Mouse (Mus musculus) T-helper 1 cell (primary cell): ENCODE data around the gene Psmb3.

Source experiments
- in situ Hi-C: fragments of 300-600 bp; cut with MboI, MseI; formaldehyde crosslinking; loops from one replicate; pipeline ENCODE4 v1.15.1; 2025; ENCODE audit warnings: high pct_unique_total_duplicates

Psmb3 gene

GRCm38 (mm10) chr11:97666794-97667193 lies 36.4 kb upstream of the Psmb3 start:
- in situ Hi-C loops, result no loop called here

- in situ Hi-C loops, result no loop called here
These were observed 35.0 kb upstream of the Psmb3 start for GRCm38 (mm10) chr11:97668160-97668559.

- in situ Hi-C loops, result no loop called here
These were observed 33.9 kb upstream of the Psmb3 start for GRCm38 (mm10) chr11:97669268-97669667.

GRCm38 (mm10) chr11:97669829-97670228 lies 33.4 kb upstream of the Psmb3 start:
- in situ Hi-C loops, result no loop called here

- in situ Hi-C loops, result no loop called here
These were observed 32.7 kb upstream of the Psmb3 start for GRCm38 (mm10) chr11:97670234-97671176.

- in situ Hi-C loops, result no loop called here
These were observed 32.0 kb upstream of the Psmb3 start for GRCm38 (mm10) chr11:97671177-97671527.

GRCm38 (mm10) chr11:97673148-97673547 lies 30.1 kb upstream of the Psmb3 start:
- in situ Hi-C loops, result no loop called here

GRCm38 (mm10) chr11:97676050-97676754 lies 27.0 kb upstream of the Psmb3 start:
- in situ Hi-C loops, result no loop called here

- in situ Hi-C loops, result no loop called here
These were observed 25.8 kb upstream of the Psmb3 start for GRCm38 (mm10) chr11:97677381-97677780.

GRCm38 (mm10) chr11:97677842-97678241 lies 25.4 kb upstream of the Psmb3 start:
- in situ Hi-C loops, result no loop called here

GRCm38 (mm10) chr11:97678301-97678700 lies 24.9 kb upstream of the Psmb3 start:
- in situ Hi-C loops, result no loop called here

- in situ Hi-C loops, result no loop called here
These were observed 22.8 kb upstream of the Psmb3 start for GRCm38 (mm10) chr11:97680430-97680829.

- in situ Hi-C loops, result no loop called here
These were observed 20.6 kb upstream of the Psmb3 start for GRCm38 (mm10) chr11:97682504-97683055.

GRCm38 (mm10) chr11:97684063-97684680 lies 19.0 kb upstream of the Psmb3 start:
- in situ Hi-C loops, result no loop called here

GRCm38 (mm10) chr11:97684766-97685165 lies 18.4 kb upstream of the Psmb3 start:
- in situ Hi-C loops, result no loop called here

- in situ Hi-C loops, result no loop called here
These were observed 17.4 kb upstream of the Psmb3 start, which contains the start of gene Cisd3 for GRCm38 (mm10) chr11:97685613-97686321. Cisd3 (plus strand) TSS chr11:97685826.

- in situ Hi-C loops, result no loop called here
These were observed 16.8 kb upstream of the Psmb3 start for GRCm38 (mm10) chr11:97686322-97686908.

- in situ Hi-C loops, result no loop called here
These were observed 16.1 kb upstream of the Psmb3 start for GRCm38 (mm10) chr11:97687061-97687460.

GRCm38 (mm10) chr11:97689861-97690260 lies 13.3 kb upstream of the Psmb3 start:
- in situ Hi-C loops, result loop anchor here (5.0 kb wide), 1 partner anchor 38 kb away; no protein-coding TSS in a partner anchor

- in situ Hi-C loops, result loop anchor here (5.0 kb wide), 1 partner anchor 42 kb away; no protein-coding TSS in a partner anchor
These were observed 8.8 kb upstream of the Psmb3 start for GRCm38 (mm10) chr11:97694435-97694834.
